10 mouse cellular contexts compared by ENCODE assay signal in genomic region chr5:53707235-53708177, GRCm38 (mm10). TPM values are rescaled to one million over a fixed set of nuclear protein-coding genes. Genes with fewer than 3 reads are reported as not detected.
DNase-seq lines count a peak whose midpoint lies in the region; ATAC-seq lines count a peak whose summit lies in the region.
"Had no signal": no experiment of that assay in that cellular context is flagged by ENCODE, and none has a peak within 500 bp of the region (broad histone marks: within the 10 kb centered on the region; RNA-seq: fewer than 3 reads in every experiment).

TSS of gene Cckar (minus strand) at chr5:53707705.

- H3K4me1 ChIP-seq in embryonic facial prominence, embryonic 13.5 days: peaks cover 11% of the 10 kb centered on the region
- peaks cover 17% of the 10 kb centered on the region for H3K4me1 ChIP-seq in hindbrain, embryonic 15.5 days (replicated peaks)
- no peaks in the 10 kb centered on the region for H3K4me1 ChIP-seq in neural tube, embryonic 14.5 days (ENCODE audit: control insufficient read depth, insufficient read depth, low read length)

- peak; percentile 59; the same call in 1 of the 2 replicates for ATAC-seq in embryonic facial prominence, embryonic 13.5 days (ENCODE audit: insufficient number of reproducible peaks, insufficient read depth, low FRiP score, low TSS enrichment, low read depth)
- ATAC-seq in hindbrain, embryonic 15.5 days (ENCODE audit: low FRiP score, low read depth): peak; percentile 79; the same call in 1 of the 2 replicates
- peak; percentile 84 for ATAC-seq in neural tube, embryonic 14.5 days (ENCODE audit: low read depth)
- no peak for ATAC-seq in granulocyte monocyte progenitor cell, adult 5-6 weeks (replicated peaks; ENCODE audit: poor library complexity, severe bottlenecking)

- no peak within 1 kb of the TSS for H3K9ac ChIP-seq in embryonic facial prominence, embryonic 13.5 days
- H3K9ac ChIP-seq in hindbrain, embryonic 15.5 days: no peak within 1 kb of the TSS
- H3K9ac ChIP-seq in neural tube, embryonic 14.5 days (replicated peaks; ENCODE audit: low read depth, low read length): no peak within 1 kb of the TSS
- H3K9ac ChIP-seq: liver, embryonic 14.5 days had no signal

- no peak within 1 kb of the TSS for H3K27ac ChIP-seq in embryonic facial prominence, embryonic 13.5 days
- H3K27ac ChIP-seq in hindbrain, embryonic 15.5 days (replicated peaks): no peak within 1 kb of the TSS
- no peak within 1 kb of the TSS for H3K27ac ChIP-seq in neural tube, embryonic 14.5 days (ENCODE audit: low read depth, low read length)
- H3K27ac ChIP-seq: liver, embryonic 14.5 days had no signal

- H3K36me3 ChIP-seq in embryonic facial prominence, embryonic 13.5 days: no peaks in the 10 kb centered on the region
- no peaks in the 10 kb centered on the region for H3K36me3 ChIP-seq in hindbrain, embryonic 15.5 days
- no peaks in the 10 kb centered on the region for H3K36me3 ChIP-seq in neural tube, embryonic 14.5 days (ENCODE audit: control insufficient read depth, insufficient read depth, low read length)

- peak within 1 kb of the TSS; percentile 16; the same call in 1 of the 2 replicates for H3K4me2 ChIP-seq in embryonic facial prominence, embryonic 13.5 days
- no peak within 1 kb of the TSS for H3K4me2 ChIP-seq in hindbrain, embryonic 15.5 days
- H3K4me2 ChIP-seq in neural tube, embryonic 14.5 days (ENCODE audit: low read depth, low read length): 0 out of 2 replicates have a peak within 1 kb of the TSS, but pooled peaks have one; percentile 14

- no peaks in the 10 kb centered on the region for H3K27me3 ChIP-seq in embryonic facial prominence, embryonic 13.5 days
- H3K27me3 ChIP-seq in hindbrain, embryonic 15.5 days: no peaks in the 10 kb centered on the region
- no peaks in the 10 kb centered on the region for H3K27me3 ChIP-seq in neural tube, embryonic 14.5 days (ENCODE audit: control insufficient read depth, insufficient read depth, low read length)

- peak; percentile 57 to 59 for DNase-seq in lung, adult 18-20 months
- DNase-seq in frontal cortex, postnatal 25 days (ENCODE audit: low spot score in 2 of 2): no peak
- DNase-seq in right cerebral cortex, adult 18-20 months: no peak

- 31% methylated on average over 11 of the region's 11 CpGs for WGBS in embryonic facial prominence, embryonic 13.5 days
- 18% methylated on average over 11 of the region's 11 CpGs for WGBS in hindbrain, embryonic 15.5 days
- 27% methylated on average over 11 of the region's 11 CpGs for WGBS in neural tube, embryonic 14.5 days

- no peak within 1 kb of the TSS for H3K4me3 ChIP-seq in embryonic facial prominence, embryonic 13.5 days
- no peak within 1 kb of the TSS for H3K4me3 ChIP-seq in hindbrain, embryonic 15.5 days
- no peak within 1 kb of the TSS for H3K4me3 ChIP-seq in neural tube, embryonic 14.5 days (ENCODE audit: low read depth, low read length)

- H3K9me3 ChIP-seq in embryonic facial prominence, embryonic 13.5 days: no peaks in the 10 kb centered on the region
- no peaks in the 10 kb centered on the region for H3K9me3 ChIP-seq in hindbrain, embryonic 15.5 days
- H3K9me3 ChIP-seq in neural tube, embryonic 14.5 days (ENCODE audit: control insufficient read depth, low read length): no peaks in the 10 kb centered on the region

RNA-seq across cellular contexts. Expression of gene Cckar, which starts in this region (rescaled TPM):
- polyA plus RNA-seq in embryonic facial prominence, embryonic 13.5 days (2015; fragmentation: Nextera tagmentation; extraction: Ambion mirVana): 0.26 and 0.37 TPM in 2 replicates
- 0.79 and 1.1 TPM in 2 replicates for polyA plus RNA-seq in hindbrain, embryonic 15.5 days (2015; fragmentation: Nextera tagmentation; extraction: Ambion mirVana)
- polyA plus RNA-seq in neural tube, embryonic 14.5 days (2014; fragmentation: Nextera tagmentation; extraction: Ambion mirVana): 0.42 and 1.1 TPM in 2 replicates
- total RNA-seq in granulocyte monocyte progenitor cell, adult 5-6 weeks (2014; fragmentation: Nextera tagmentation): not detected in 2 replicates
- not detected in 2 replicates for total RNA-seq in granulocyte monocyte progenitor cell, adult 5-6 weeks (2017)
- total RNA-seq: MEL had no signal
- polyA plus RNA-seq: gonadal fat pad, adult 2 months had no signal

Comparison
In these comparisons a context has a peak if more than half of its experiments do, and no peak if none do; other contexts are left out.
1. Peak in ATAC-seq and H3K4me2 ChIP-seq in embryonic facial prominence, embryonic 13.5 days; RNA of the gene not detected or under 1 TPM.
2. DNase-seq: peak in lung, adult 18-20 months (2 of 2); none in frontal cortex, postnatal 25 days (0 of 2) and right cerebral cortex, adult 18-20 months (single experiment).